Mouse (Mus musculus) heart, embryonic 12.5 days (tissue): ENCODE measurements around the gene Nos1. TPM values are rescaled to one million over a fixed set of nuclear protein-coding genes. Genes with fewer than 3 reads are reported as not detected.

Experiments
- ATAC-seq: fragments of 200-750 bp; cut with Nextera tagmentation; 2 replicates; pipeline ENCODE4 v1.8.0; 2017; ENCODE audit warnings: moderate TSS enrichment, moderate library complexity; ENCODE audit not compliant: insufficient number of reproducible peaks, low FRiP score
- H3K27ac ChIP-seq: fragments of 300-500 bp; sonication (generic); 2 replicates; pipeline ENCODE4 v1.5.1; 2016; ENCODE audit warnings: mild to moderate bottlenecking, moderate library complexity; ENCODE audit not compliant: poor library complexity, severe bottlenecking
- H3K27me3 ChIP-seq: fragments of 300-500 bp; sonication (generic); replicated peaks from 2 replicates; pipeline ENCODE4 v1.6.1; 2016; ENCODE audit warnings: mild to moderate bottlenecking, moderate library complexity
- H3K36me3 ChIP-seq: fragments of 300-500 bp; sonication (generic); 2 replicates; pipeline ENCODE4 v1.6.1; 2016; ENCODE audit warnings: mild to moderate bottlenecking, moderate library complexity
- H3K4me1 ChIP-seq: fragments of 300-500 bp; sonication (generic); replicated peaks from 2 replicates; pipeline ENCODE4 v1.6.1; 2016; ENCODE audit warnings: mild to moderate bottlenecking
- H3K4me2 ChIP-seq: fragments of 300-500 bp; sonication (generic); 2 replicates; pipeline ENCODE4 v1.6.1; 2016; ENCODE audit warnings: mild to moderate bottlenecking, moderate library complexity
- H3K4me3 ChIP-seq: fragments of 300-500 bp; sonication (generic); 2 replicates; pipeline ENCODE4 v1.5.1; 2016; ENCODE audit warnings: mild to moderate bottlenecking
- H3K9ac ChIP-seq: fragments of 300-500 bp; sonication (generic); 2 replicates; pipeline ENCODE4 v1.6.1; 2016; ENCODE audit warnings: mild to moderate bottlenecking, moderate library complexity
- H3K9me3 ChIP-seq: fragments of 300-500 bp; sonication (generic); replicated peaks from 2 replicates; pipeline ENCODE4 v1.6.1; 2016; ENCODE audit warnings: mild to moderate bottlenecking, moderate library complexity
- WGBS: fragments of 180-500 bp; shearing (Covaris S2); methylation state at CpG from one replicate; pipeline ENCODE4 v1.1.7; 2016; 5-methylcytosine and 5-hydroxymethylcytosine counted together
- polyA plus RNA-seq: library from polyadenylated mRNA; unstranded; fragments of >200 nt; fragmentation: Nextera tagmentation; extraction: Ambion mirVana; gene quantifications from 2 replicates; pipeline ENCODE4 v1.2.1, GENCODE M21; 2016

The Nos1 gene
- polyA plus RNA-seq, 1 experiment from 2014 or later, result 0.09 TPM

DNA sequence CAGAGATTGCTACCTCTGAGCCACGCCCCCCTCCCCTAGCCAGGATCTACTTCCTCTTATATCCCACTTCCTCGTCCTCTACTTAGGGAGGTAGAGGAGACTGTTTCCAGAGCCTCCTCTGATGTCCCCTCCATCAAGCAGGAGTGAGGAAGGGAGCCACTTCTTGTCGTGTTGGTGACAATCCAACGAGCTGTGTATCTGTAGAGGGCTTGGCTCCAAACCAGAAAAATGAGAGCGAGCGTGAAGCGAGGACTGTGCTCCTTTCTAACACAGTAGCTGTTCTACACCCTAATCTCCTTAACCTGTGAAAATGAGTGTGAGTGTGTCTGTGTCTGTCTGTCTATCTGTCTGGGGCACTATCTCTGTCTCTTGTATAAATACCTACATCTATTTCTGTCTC, 58.7 kb downstream of the Nos1 start:
- WGBS, result 62% methylated on average over 7 of the region's 7 CpGs
- no peak overlapping the region for H3K4me3 ChIP-seq
- H3K4me2 ChIP-seq, result no peak overlapping the region
- no peak overlapping the region for H3K9ac ChIP-seq
- H3K27ac ChIP-seq, result no peak overlapping the region
- H3K27me3 ChIP-seq, result peaks cover 74% of the 10 kb centered on the region
- H3K9me3 ChIP-seq, result peaks cover 3% of the 10 kb centered on the region; the same call in 1 of the 2 replicates
- no peaks in the 10 kb centered on the region for H3K4me1 ChIP-seq
- no peaks in the 10 kb centered on the region for H3K36me3 ChIP-seq
- no peak for ATAC-seq

DNA sequence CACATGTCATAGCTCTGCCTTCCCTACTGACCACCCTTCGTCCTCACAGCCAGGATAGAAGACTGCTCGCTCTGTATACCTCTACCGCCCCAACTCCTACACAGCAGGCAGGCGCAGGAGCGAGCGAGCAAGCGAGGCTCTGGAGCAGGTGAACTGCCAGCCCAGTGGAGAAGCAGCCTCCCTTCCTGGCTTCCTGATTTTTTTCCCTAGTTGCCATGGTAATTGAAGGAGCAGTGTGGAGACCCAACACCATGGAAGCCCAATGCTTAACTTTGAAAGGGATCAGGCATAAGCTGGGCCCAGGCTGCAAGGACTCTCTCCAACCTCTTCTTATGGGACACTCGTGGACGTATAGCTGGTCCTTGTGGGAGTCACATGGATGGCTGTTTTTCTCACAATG, 59.4 kb downstream of the Nos1 start:
- H3K4me3 ChIP-seq, result no peak overlapping the region
- H3K9ac ChIP-seq, result no peak overlapping the region
- ATAC-seq, result no peak
- no peak overlapping the region for H3K4me2 ChIP-seq
- H3K9me3 ChIP-seq, result 0 out of 2 replicates have a peak, but pooled peaks cover 2% of the 10 kb centered on the region
- H3K27ac ChIP-seq, result no peak overlapping the region
- 32% methylated on average over 9 of the region's 9 CpGs for WGBS
- H3K27me3 ChIP-seq, result peaks cover 78% of the 10 kb centered on the region
- no peaks in the 10 kb centered on the region for H3K36me3 ChIP-seq
- no peaks in the 10 kb centered on the region for H3K4me1 ChIP-seq

DNA sequence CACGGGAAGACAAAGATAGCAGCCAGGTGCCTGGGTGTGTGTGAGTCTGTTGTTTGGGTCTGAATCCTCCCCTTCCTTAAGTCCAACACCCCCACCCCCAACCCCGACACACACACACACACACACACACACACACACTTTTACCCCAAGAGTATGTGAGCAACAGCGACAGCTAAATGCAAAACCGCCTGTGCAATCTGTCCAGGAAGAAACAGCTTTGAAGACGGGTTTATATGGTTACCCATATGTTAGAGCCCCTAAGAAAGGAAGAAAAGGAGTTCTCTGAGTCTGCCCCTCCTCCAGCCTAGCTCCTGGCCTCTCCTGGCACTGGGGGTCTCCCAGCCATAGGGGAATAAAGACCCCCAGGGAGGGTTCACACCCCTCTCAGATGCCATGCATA, 60.2 kb downstream of the Nos1 start:
- no peaks in the 10 kb centered on the region for H3K9me3 ChIP-seq
- H3K4me3 ChIP-seq, result no peak overlapping the region
- H3K27ac ChIP-seq, result no peak overlapping the region
- H3K4me1 ChIP-seq, result no peaks in the 10 kb centered on the region
- H3K36me3 ChIP-seq, result no peaks in the 10 kb centered on the region
- peaks cover 82% of the 10 kb centered on the region for H3K27me3 ChIP-seq
- H3K4me2 ChIP-seq, result no peak overlapping the region
- WGBS, result 27% methylated on average over 5 of the region's 5 CpGs
- no peak for ATAC-seq
- H3K9ac ChIP-seq, result no peak overlapping the region

DNA sequence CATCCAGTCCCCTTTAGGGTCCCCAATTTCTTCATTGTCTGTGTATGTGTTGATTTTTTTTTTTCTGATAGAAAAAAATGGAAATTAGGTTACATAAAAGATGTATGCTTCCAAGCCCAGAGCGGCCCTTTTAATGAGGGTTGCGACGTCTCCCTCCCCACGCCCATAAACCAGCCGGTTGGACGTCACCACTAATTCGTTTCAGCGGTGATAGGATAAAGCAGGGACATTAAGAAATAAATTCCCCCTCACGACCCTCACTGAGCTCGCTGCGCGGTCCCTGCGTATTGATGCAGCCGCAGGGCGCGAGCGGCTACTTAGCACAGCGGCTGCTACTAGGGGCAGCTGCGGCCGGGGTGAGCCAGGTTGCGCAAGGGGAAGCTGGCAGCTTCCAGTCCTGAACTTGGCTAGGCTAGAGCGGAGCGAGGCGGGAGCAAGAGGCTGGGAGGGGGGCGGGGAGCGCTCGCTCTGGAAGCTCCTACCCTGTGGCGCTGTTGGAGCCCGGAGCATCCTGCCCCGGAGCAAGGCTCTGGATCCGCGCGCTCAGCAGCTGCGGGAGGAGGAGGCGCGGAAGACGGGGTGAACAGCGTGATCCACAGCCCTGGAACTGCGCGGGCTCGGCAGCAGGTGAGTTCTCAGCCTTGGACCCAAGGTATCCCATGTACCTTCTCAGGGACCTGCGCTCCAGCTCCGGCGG, 61.0 kb downstream of the Nos1 start:
- Histone ChIP-seq H3K9me3 (no peaks in the 10 kb centered on the region), H3K4me3 (no peak overlapping the region), H3K4me2 (no peak overlapping the region; the same call in 1 of the 2 replicates), H3K27ac (no peak overlapping the region), H3K9ac (no peak overlapping the region), H3K4me1 (no peaks in the 10 kb centered on the region), H3K36me3 (no peaks in the 10 kb centered on the region), H3K27me3 (peaks cover 82% of the 10 kb centered on the region)
- ATAC-seq, result no peak
- WGBS, result under 1% methylated on average over 44 of the region's 44 CpGs

GRCm38 (mm10) chr5:117842699-117843098, 61.9 kb downstream of the Nos1 start:
- peaks cover 76% of the 10 kb centered on the region for H3K27me3 ChIP-seq
- WGBS, result 6% methylated on average over 14 of the region's 14 CpGs
- no peaks in the 10 kb centered on the region for H3K36me3 ChIP-seq
- no peaks in the 10 kb centered on the region for H3K4me1 ChIP-seq
- no peak overlapping the region for H3K9ac ChIP-seq
- no peak overlapping the region for H3K27ac ChIP-seq
- H3K4me3 ChIP-seq, result no peak overlapping the region
- no peak overlapping the region for H3K4me2 ChIP-seq
- H3K9me3 ChIP-seq, result no peaks in the 10 kb centered on the region
- no peak for ATAC-seq

GRCm38 (mm10) chr5:117844611-117845010, 63.8 kb downstream of the Nos1 start:
- Histone ChIP-seq H3K9ac (no peak overlapping the region), H3K27ac (no peak overlapping the region), H3K36me3 (no peaks in the 10 kb centered on the region), H3K4me1 (no peaks in the 10 kb centered on the region), H3K27me3 (peaks cover 57% of the 10 kb centered on the region), H3K9me3 (no peaks in the 10 kb centered on the region), H3K4me2 (no peak overlapping the region), H3K4me3 (no peak overlapping the region)
- 17% methylated on average over 1 of the region's 1 CpGs for WGBS
- ATAC-seq, result no peak

- no peak for ATAC-seq
- no peaks in the 10 kb centered on the region for H3K9me3 ChIP-seq
- H3K4me3 ChIP-seq, result no peak overlapping the region
- H3K27me3 ChIP-seq, result peaks cover 32% of the 10 kb centered on the region
- no peak overlapping the region for H3K9ac ChIP-seq
- no peak overlapping the region for H3K27ac ChIP-seq
- H3K4me1 ChIP-seq, result no peaks in the 10 kb centered on the region
- WGBS, result 69% methylated on average over 12 of the region's 12 CpGs
- H3K36me3 ChIP-seq, result no peaks in the 10 kb centered on the region
- H3K4me2 ChIP-seq, result no peak overlapping the region
These were observed 69.6 kb downstream of the Nos1 start for GRCm38 (mm10) chr5:117850474-117850873.

GRCm38 (mm10) chr5:117853741-117854140, 72.9 kb downstream of the Nos1 start:
- no peak for ATAC-seq
- H3K9ac ChIP-seq, result no peak overlapping the region
- WGBS, result 67% methylated on average over 10 of the region's 10 CpGs
- H3K4me1 ChIP-seq, result no peaks in the 10 kb centered on the region
- no peak overlapping the region for H3K27ac ChIP-seq
- no peak overlapping the region for H3K4me3 ChIP-seq
- H3K36me3 ChIP-seq, result no peaks in the 10 kb centered on the region
- H3K9me3 ChIP-seq, result no peaks in the 10 kb centered on the region
- peaks cover 39% of the 10 kb centered on the region for H3K27me3 ChIP-seq
- H3K4me2 ChIP-seq, result no peak overlapping the region

GRCm38 (mm10) chr5:117864588-117865300, 83.9 kb downstream of the Nos1 start:
- ATAC-seq, result no peak
- Histone ChIP-seq H3K4me3 (no peak overlapping the region), H3K4me1 (no peaks in the 10 kb centered on the region), H3K27me3 (peaks cover 52% of the 10 kb centered on the region), H3K9me3 (no peaks in the 10 kb centered on the region), H3K27ac (no peak overlapping the region), H3K36me3 (no peaks in the 10 kb centered on the region), H3K4me2 (no peak overlapping the region), H3K9ac (no peak overlapping the region)
- 19% methylated on average over 13 of the region's 13 CpGs for WGBS

- Histone ChIP-seq H3K4me2 (no peak overlapping the region), H3K9ac (no peak overlapping the region), H3K4me1 (no peaks in the 10 kb centered on the region), H3K27ac (no peak overlapping the region), H3K4me3 (no peak overlapping the region), H3K36me3 (no peaks in the 10 kb centered on the region), H3K9me3 (no peaks in the 10 kb centered on the region), H3K27me3 (peaks cover 62% of the 10 kb centered on the region)
- ATAC-seq, result no peak
- 64% methylated on average over 16 of the region's 16 CpGs for WGBS
These were observed 85.0 kb downstream of the Nos1 start for GRCm38 (mm10) chr5:117865876-117866275.

GRCm38 (mm10) chr5:117871614-117872013, 90.8 kb downstream of the Nos1 start:
- Histone ChIP-seq H3K4me1 (no peaks in the 10 kb centered on the region), H3K27ac (no peak overlapping the region), H3K4me2 (no peak overlapping the region), H3K9ac (no peak overlapping the region), H3K9me3 (peaks cover under 1% of the 10 kb centered on the region; the same call in 1 of the 2 replicates), H3K27me3 (peaks cover 24% of the 10 kb centered on the region; the same call in 1 of the 2 replicates), H3K36me3 (no peaks in the 10 kb centered on the region), H3K4me3 (no peak overlapping the region)
- no peak for ATAC-seq
- 65% methylated on average over 1 of the region's 1 CpGs for WGBS
